Mouse (Mus musculus): ENCODE data around the gene Slc46a1. TPM values are rescaled to one million over a fixed set of nuclear protein-coding genes. Genes with fewer than 3 reads are reported as not detected.
A peak's percentile ranks its signal among the peaks of the same experiment; 100 is the strongest.

Slc46a1 gene
- polyA plus RNA-seq, 1 experiment, result 7.8 TPM

GRCm38 (mm10) chr11:78437182-78437581 lies 28.3 kb upstream of the Slc46a1 start:
- peaks cover 10% of the 10 kb centered on the region for H3K4me1 ChIP-seq (ENCODE audit: control insufficient read depth, insufficient read depth, low read length)
- H3K27ac ChIP-seq (ENCODE audit: control insufficient read depth, insufficient read depth, low read depth, low read length), result no peak overlapping the region
- no peaks in the 10 kb centered on the region for H3K27me3 ChIP-seq (ENCODE audit: control insufficient read depth, insufficient read depth, low read length)
- H3K36me3 ChIP-seq (ENCODE audit: control insufficient read depth, insufficient read depth, low read length), result no peaks in the 10 kb centered on the region
- TF ChIP-seq POLR2A (IDR thresholded peaks at IDR 0.05; ENCODE audit: control insufficient read depth, low read depth, low read length) (no peak), CTCF (IDR thresholded peaks at IDR 0.05; ENCODE audit: control insufficient read depth, insufficient read depth, insufficient replicate concordance, low read depth, low read length) (no peak)
- no peak overlapping the region for H3K4me3 ChIP-seq (ENCODE audit: control insufficient read depth, low read depth, low read length)

DNA sequence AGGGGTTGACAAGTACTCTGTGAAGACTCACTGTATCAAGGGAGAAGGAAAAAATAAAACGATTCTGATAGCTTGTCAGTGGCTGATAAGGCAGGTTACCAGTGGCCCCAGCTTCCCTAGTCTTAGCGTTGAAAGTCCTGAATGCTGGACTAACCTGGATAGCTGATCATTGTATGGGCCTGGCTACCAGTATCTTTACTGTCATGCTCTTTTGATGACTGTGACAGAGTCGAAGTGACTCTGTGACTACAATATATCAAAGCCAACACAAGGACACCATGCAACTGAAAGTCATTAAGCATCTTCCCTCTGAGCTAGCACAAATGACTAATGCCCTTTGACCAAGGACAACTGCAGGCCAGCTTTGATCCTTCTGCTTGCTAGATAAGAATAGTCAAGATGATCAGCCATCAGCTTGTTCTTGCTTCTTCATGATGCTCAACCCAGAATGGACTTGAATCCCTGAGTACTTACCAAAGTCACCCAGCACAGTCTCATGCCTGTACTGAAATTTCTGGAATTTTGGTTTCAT lies 27.0 kb upstream of the Slc46a1 start:
- no peaks in the 10 kb centered on the region for H3K27me3 ChIP-seq (ENCODE audit: control insufficient read depth, insufficient read depth, low read length)
- H3K4me1 ChIP-seq (ENCODE audit: control insufficient read depth, insufficient read depth, low read length), result peaks cover 10% of the 10 kb centered on the region
- H3K4me3 ChIP-seq (ENCODE audit: control insufficient read depth, low read depth, low read length), result no peak overlapping the region
- H3K36me3 ChIP-seq (ENCODE audit: control insufficient read depth, insufficient read depth, low read length), result no peaks in the 10 kb centered on the region
- TF ChIP-seq POLR2A (IDR thresholded peaks at IDR 0.05; ENCODE audit: control insufficient read depth, low read depth, low read length) (no peak), CTCF (IDR thresholded peaks at IDR 0.05; ENCODE audit: control insufficient read depth, insufficient read depth, insufficient replicate concordance, low read depth, low read length) (no peak)
- no peak overlapping the region for H3K27ac ChIP-seq (ENCODE audit: control insufficient read depth, insufficient read depth, low read depth, low read length)

- H3K4me3 ChIP-seq (ENCODE audit: control insufficient read depth, low read depth, low read length), result no peak overlapping the region
- no peak for TF ChIP-seq POLR2A (IDR thresholded peaks at IDR 0.05; ENCODE audit: control insufficient read depth, low read depth, low read length)
- no peak for TF ChIP-seq CTCF (IDR thresholded peaks at IDR 0.05; ENCODE audit: control insufficient read depth, insufficient read depth, insufficient replicate concordance, low read depth, low read length)
- no peaks in the 10 kb centered on the region for H3K4me1 ChIP-seq (ENCODE audit: control insufficient read depth, insufficient read depth, low read length)
- H3K36me3 ChIP-seq (ENCODE audit: control insufficient read depth, insufficient read depth, low read length), result no peaks in the 10 kb centered on the region
- no peak overlapping the region for H3K27ac ChIP-seq (ENCODE audit: control insufficient read depth, insufficient read depth, low read depth, low read length)
- H3K27me3 ChIP-seq (ENCODE audit: control insufficient read depth, insufficient read depth, low read length), result no peaks in the 10 kb centered on the region
Observed at GRCm38 (mm10) chr11:78443115-78443514, 22.4 kb upstream of the Slc46a1 start.

DNA sequence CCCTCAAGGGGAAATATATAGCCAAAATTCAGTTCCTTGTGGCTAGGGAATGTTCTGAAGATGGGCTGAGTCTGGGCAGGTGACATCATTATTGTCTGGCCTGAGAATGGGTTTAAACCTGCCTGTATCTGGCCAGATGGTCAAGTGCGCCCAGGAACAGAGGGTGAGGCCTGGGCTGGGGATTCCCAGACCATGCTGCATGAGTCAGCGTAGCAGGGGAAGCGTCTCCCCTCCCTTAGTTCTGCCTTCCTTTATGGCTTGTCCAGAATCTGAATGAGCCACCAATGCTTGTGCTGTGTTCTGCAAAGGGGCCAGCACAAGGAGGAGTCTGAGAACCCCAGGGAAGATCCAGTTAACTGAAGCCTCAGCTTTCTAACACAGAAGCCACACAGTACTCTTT lies 18.3 kb upstream of the Slc46a1 start:
- no peaks in the 10 kb centered on the region for H3K4me1 ChIP-seq (ENCODE audit: control insufficient read depth, insufficient read depth, low read length)
- H3K4me3 ChIP-seq (ENCODE audit: control insufficient read depth, low read depth, low read length), result no peak overlapping the region
- H3K27me3 ChIP-seq (ENCODE audit: control insufficient read depth, insufficient read depth, low read length), result no peaks in the 10 kb centered on the region
- H3K36me3 ChIP-seq (ENCODE audit: control insufficient read depth, insufficient read depth, low read length), result no peaks in the 10 kb centered on the region
- H3K27ac ChIP-seq (ENCODE audit: control insufficient read depth, insufficient read depth, low read depth, low read length), result no peak overlapping the region
- TF ChIP-seq POLR2A (IDR thresholded peaks at IDR 0.05; ENCODE audit: control insufficient read depth, low read depth, low read length) (no peak), CTCF (IDR thresholded peaks at IDR 0.05; ENCODE audit: control insufficient read depth, insufficient read depth, insufficient replicate concordance, low read depth, low read length) (no peak)

- H3K4me1 ChIP-seq (ENCODE audit: control insufficient read depth, insufficient read depth, low read length), result no peaks in the 10 kb centered on the region
- no peak overlapping the region for H3K4me3 ChIP-seq (ENCODE audit: control insufficient read depth, low read depth, low read length)
- no peak for TF ChIP-seq POLR2A (IDR thresholded peaks at IDR 0.05; ENCODE audit: control insufficient read depth, low read depth, low read length)
- H3K27me3 ChIP-seq (ENCODE audit: control insufficient read depth, insufficient read depth, low read length), result no peaks in the 10 kb centered on the region
- H3K27ac ChIP-seq (ENCODE audit: control insufficient read depth, insufficient read depth, low read depth, low read length), result no peak overlapping the region
- H3K36me3 ChIP-seq (ENCODE audit: control insufficient read depth, insufficient read depth, low read length), result no peaks in the 10 kb centered on the region
Observed at GRCm38 (mm10) chr11:78448242-78448641, 17.3 kb upstream of the Slc46a1 start.

DNA sequence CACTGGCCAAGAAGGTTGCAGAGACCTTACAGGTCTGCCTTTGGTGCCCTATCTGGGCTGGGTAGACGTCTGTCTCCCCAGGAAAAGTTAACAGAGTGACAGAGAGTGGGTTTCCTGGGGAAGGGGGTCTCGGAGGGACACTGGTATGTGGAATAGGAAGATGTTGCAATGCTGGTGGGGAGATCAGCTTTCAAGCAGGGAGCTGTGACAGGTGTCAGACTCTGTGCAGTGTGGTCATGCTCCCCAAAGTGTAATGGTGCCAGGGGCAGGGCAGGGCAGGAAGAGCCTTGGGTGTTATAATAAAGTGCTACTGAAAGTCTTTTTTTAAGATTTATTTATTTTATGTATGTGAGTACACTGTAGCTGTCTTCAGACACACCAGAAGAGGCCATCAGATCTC lies 15.2 kb upstream of the Slc46a1 start:
- Histone ChIP-seq H3K27me3 (ENCODE audit: control insufficient read depth, insufficient read depth, low read length) (no peaks in the 10 kb centered on the region), H3K27ac (ENCODE audit: control insufficient read depth, insufficient read depth, low read depth, low read length) (no peak overlapping the region), H3K4me1 (ENCODE audit: control insufficient read depth, insufficient read depth, low read length) (peaks cover 7% of the 10 kb centered on the region), H3K4me3 (ENCODE audit: control insufficient read depth, low read depth, low read length) (no peak overlapping the region), H3K36me3 (ENCODE audit: control insufficient read depth, insufficient read depth, low read length) (no peaks in the 10 kb centered on the region)
- no peak for TF ChIP-seq CTCF (IDR thresholded peaks at IDR 0.05; ENCODE audit: control insufficient read depth, insufficient read depth, insufficient replicate concordance, low read depth, low read length)

- H3K27me3 ChIP-seq (ENCODE audit: control insufficient read depth, insufficient read depth, low read length), result no peaks in the 10 kb centered on the region
- H3K27ac ChIP-seq (ENCODE audit: control insufficient read depth, insufficient read depth, low read depth, low read length), result no peak overlapping the region
- no peak overlapping the region for H3K4me3 ChIP-seq (ENCODE audit: control insufficient read depth, low read depth, low read length)
- H3K4me1 ChIP-seq (ENCODE audit: control insufficient read depth, insufficient read depth, low read length), result peaks cover 7% of the 10 kb centered on the region
- TF ChIP-seq POLR2A (IDR thresholded peaks at IDR 0.05; ENCODE audit: control insufficient read depth, low read depth, low read length) (no peak), CTCF (IDR thresholded peaks at IDR 0.05; ENCODE audit: control insufficient read depth, insufficient read depth, insufficient replicate concordance, low read depth, low read length) (peak; percentile 50; the same call in 1 of the 2 replicates)
- no peaks in the 10 kb centered on the region for H3K36me3 ChIP-seq (ENCODE audit: control insufficient read depth, insufficient read depth, low read length)
Observed at GRCm38 (mm10) chr11:78453675-78454074, 11.8 kb upstream of the Slc46a1 start.

GRCm38 (mm10) chr11:78454276-78454675 lies 11.2 kb upstream of the Slc46a1 start:
- no peak for TF ChIP-seq POLR2A (IDR thresholded peaks at IDR 0.05; ENCODE audit: control insufficient read depth, low read depth, low read length)
- no peak for TF ChIP-seq CTCF (IDR thresholded peaks at IDR 0.05; ENCODE audit: control insufficient read depth, insufficient read depth, insufficient replicate concordance, low read depth, low read length)
- H3K27me3 ChIP-seq (ENCODE audit: control insufficient read depth, insufficient read depth, low read length), result no peaks in the 10 kb centered on the region
- no peak overlapping the region; the same call in 1 of the 2 replicates for H3K4me3 ChIP-seq (ENCODE audit: control insufficient read depth, low read depth, low read length)
- peaks cover 11% of the 10 kb centered on the region for H3K4me1 ChIP-seq (ENCODE audit: control insufficient read depth, insufficient read depth, low read length)
- no peaks in the 10 kb centered on the region for H3K36me3 ChIP-seq (ENCODE audit: control insufficient read depth, insufficient read depth, low read length)
- no peak overlapping the region for H3K27ac ChIP-seq (ENCODE audit: control insufficient read depth, insufficient read depth, low read depth, low read length)
